Mouse (Mus musculus) urinary bladder, postnatal 4 days (tissue): ENCODE results near the gene Bmp10.
"Not testable (repeated sequence)": the region's sequence is repeated elsewhere in the genome, so short reads cannot be mapped to it uniquely, and the experiment has no call there.

Experiments used
- DNase-seq, 2 experiments: peaks; one replicate each; pipeline ENCODE4 v3.0.0; 2021 to 2022; ENCODE audit warnings: low spot score in 2 of 2

Bmp10 gene

GRCm38 (mm10) chr6:87447217-87447616 lies 18.4 kb downstream of the Bmp10 start:
- no peak for DNase-seq

DNA sequence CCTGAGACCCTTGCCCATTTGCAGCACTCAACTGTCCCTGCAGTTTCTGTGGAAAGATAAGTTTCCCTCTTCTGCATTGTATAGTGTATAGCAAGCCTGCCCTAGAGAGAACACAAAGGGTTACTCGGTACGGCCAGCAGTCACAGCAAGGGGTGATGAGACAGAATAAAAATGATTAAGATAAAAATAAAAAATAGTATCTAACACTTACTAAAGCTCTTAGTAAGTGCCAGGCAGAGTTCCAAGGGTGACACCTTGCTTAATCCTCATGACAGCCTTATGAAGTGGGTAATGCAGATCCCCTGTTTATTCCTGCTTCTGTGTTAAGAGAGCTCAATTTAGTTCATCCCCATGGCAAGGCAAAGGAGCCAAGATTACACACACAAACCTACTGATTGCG lies 20.7 kb downstream of the Bmp10 start:
- DNase-seq, result no peak

- DNase-seq, result no peak
Observed at GRCm38 (mm10) chr6:87451016-87451415, 22.2 kb downstream of the Bmp10 start.

DNA sequence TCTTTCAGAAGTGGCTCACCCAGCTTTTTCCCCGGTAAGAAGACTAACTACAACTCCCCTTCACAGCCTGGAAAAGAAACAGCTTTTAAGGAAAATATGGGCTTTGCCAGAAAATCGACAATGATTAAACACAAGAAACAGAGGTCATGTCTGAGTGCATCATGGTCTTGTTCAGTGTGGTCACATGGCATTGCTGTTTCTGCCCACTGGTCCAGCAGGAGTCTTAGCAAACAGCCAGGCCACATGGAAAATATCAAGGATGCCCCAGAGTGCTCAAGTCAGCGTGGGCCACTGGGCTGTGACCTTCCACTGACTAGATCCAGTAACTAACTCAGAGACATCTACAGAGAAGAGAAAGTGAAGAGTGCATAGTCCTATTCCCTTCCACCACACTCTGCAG lies 23.0 kb downstream of the Bmp10 start:
- no peak for DNase-seq

GRCm38 (mm10) chr6:87455507-87455906 lies 26.7 kb downstream of the Bmp10 start:
- DNase-seq, result no peak

- DNase-seq, result peak; percentile 38 to 72
Observed at GRCm38 (mm10) chr6:87466221-87466620, 37.4 kb downstream of the Bmp10 start.

DNA sequence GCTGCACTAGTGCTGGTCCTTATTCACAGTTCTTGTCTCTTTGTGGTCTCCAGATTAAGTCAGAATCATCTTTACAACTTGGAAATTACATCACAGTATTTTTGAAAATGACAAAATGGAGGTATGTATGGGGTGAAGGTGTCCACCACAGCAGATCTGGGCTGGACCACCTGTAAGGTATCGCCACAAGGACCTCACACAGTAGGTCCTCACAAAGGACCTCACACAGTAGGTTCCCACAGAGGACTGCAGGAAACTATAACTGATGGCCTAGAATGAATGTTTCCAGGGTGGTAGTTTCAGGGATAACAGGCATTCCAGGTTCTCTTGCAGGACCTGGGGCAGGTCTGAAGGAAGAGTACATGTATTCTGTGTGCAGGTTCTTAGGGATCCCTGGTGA lies 38.6 kb downstream of the Bmp10 start:
- no peak for DNase-seq

DNA sequence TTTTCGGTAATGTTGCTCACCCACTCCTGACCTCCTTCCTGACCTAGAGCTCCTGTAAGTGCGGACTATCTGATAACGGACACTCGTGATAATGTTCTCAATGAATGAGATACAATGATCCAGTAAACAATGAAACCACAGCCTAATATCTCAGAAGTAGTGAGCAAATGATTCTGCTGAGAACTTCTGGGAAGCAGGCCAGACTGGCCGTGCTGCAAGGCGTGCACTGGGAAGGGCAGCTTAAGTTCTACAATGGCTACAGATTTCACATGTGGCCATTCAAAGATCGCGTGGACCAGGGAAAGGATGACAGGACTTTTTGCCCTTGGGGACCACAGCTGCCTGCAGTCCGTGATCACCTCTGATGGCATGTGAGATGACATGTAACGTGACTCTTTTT lies 39.6 kb downstream of the Bmp10 start:
- DNase-seq, result no peak

GRCm38 (mm10) chr6:87470098-87470497 lies 41.3 kb downstream of the Bmp10 start:
- not testable (repeated sequence) for DNase-seq

GRCm38 (mm10) chr6:87475223-87475622 lies 46.4 kb downstream of the Bmp10 start:
- no peak for DNase-seq

- DNase-seq, result no peak
Observed at GRCm38 (mm10) chr6:87478847-87479246, 50.1 kb downstream of the Bmp10 start.

DNA sequence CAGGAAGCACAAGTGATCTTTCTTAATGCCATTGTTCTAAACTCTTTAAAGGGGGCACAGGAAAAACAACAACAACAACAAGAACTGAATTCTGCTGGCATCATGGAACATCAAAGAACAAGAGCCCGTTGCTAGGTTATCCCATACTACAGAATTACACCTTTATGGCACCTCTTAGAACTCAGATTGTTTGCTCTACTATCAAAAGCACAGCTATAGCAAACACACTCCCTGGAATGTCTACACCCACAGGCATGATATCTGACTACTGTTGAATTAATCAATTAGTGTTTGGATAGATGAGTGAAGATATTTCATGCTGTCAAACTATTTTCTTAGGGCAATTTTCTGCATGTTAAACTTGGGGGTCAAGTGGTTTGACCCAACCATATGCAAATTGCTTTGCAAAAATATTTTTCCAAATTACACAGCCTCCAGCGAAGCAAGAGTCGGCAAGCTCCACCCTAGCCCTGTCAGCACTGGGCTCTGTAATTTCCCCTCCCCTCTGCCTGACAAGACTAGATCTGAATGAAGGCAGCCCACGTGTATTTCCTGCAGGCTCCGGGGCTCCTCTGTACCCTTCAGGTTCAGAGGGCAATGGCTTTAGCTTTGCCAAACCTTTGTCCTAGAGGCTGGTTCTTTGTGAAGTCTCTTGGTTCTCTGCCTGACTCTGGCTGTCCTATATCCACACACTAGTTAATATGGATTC lies 50.7 kb downstream of the Bmp10 start:
- DNase-seq, result no peak

GRCm38 (mm10) chr6:87483224-87483899 lies 54.6 kb downstream of the Bmp10 start:
- no peak for DNase-seq

DNA sequence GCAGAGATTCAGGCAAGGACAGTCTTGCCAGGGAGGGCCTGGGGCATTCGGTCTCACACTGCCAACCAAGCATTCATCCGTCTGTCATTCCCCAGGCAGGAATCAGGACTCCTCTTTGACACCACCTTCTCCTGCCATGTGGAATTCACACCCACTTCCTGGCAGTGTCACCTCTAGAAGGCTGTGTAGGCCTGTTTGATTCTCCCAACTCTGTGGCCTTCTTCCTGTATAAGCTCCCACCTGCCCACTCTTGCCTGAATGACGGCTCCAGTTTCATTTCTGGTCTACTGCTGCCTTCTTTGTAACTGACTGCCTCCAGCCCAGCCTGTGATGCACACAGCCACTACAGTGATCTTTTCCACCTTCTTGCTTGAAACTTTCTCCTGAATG lies 55.1 kb downstream of the Bmp10 start:
- DNase-seq, result no peak

GRCm38 (mm10) chr6:87484806-87485205 lies 56.0 kb downstream of the Bmp10 start:
- DNase-seq, result no peak
